27 mouse cellular contexts compared by ENCODE assay signal in the genomic region with DNA sequence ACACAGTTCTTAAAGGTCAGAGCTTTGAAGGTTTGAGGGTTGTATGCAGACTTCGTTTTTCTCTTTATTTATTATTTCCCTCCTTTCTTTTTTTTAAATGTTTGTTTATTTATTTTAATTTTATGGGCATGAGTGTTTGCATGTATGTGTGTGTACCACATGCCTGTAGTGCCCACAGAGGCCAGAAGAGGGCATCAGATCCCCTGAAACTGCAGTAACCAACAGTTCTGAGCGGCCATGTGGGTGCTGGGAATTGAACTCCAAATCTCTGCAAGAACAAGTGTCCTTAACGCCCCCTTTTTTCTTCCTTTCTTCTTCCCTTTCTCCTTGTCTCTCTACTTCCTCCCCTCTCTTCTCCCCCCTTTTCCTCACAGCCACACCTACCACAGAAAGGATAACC. TPM values are rescaled to one million over a fixed set of nuclear protein-coding genes. Genes with fewer than 3 reads are reported as not detected.
A peak's percentile ranks its signal among the peaks of the same experiment; 100 is the strongest.
DNase-seq lines count a peak whose midpoint lies in the region; ATAC-seq and TF ChIP-seq lines count a peak whose summit lies in the region.
"Had no signal": no experiment of that assay in that cellular context is flagged by ENCODE, and none has a peak within 500 bp of the region (broad histone marks: within the 10 kb centered on the region; RNA-seq: fewer than 3 reads in every experiment).

No protein-coding gene starts in this region.

- DNase-seq in kidney, adult 2 months, result no peak
- DNase-seq in kidney, adult 9 months, result no peak
- no peak for DNase-seq in lung, embryonic 14.5 days
- no peak for DNase-seq in lung, adult 18-20 months
- peak; percentile 53 for DNase-seq in ES-CJ7 (ENCODE audit: low read depth, low spot score)
- peak; percentile 31 for DNase-seq in induced T-regulatory cell, adult 2 months (ENCODE audit: low read depth)
- no peak for DNase-seq in natural killer cell, adult 2 months (ENCODE audit: low spot score in 2 of 2)
- DNase-seq: adrenal gland, postnatal 14 days; cerebellum, adult 8-10 months; cerebellum, postnatal 36 days; gastrocnemius, postnatal 10 days; heart, adult 11 months; heart, postnatal 10 days; kidney, adult 18-20 months; kidney, postnatal 4 days; right cerebral cortex, postnatal 4 days; thymus, adult 18-20 months; thymus, postnatal 36 days had no signal

- no peak overlapping the region for H3K4me3 ChIP-seq in kidney, adult 2 months (ENCODE audit: insufficient read depth, low read depth, low read length)
- no peak overlapping the region for H3K4me3 ChIP-seq in lung, embryonic 14.5 days (ENCODE audit: low read depth, low read length)
- H3K4me3 ChIP-seq: heart, embryonic 12.5 days; left cerebral cortex, adult 2 months; megakaryocyte, embryonic 14.5 days; midbrain, embryonic 13.5 days; neural tube, embryonic 13.5 days had no signal

- H3K27ac ChIP-seq in kidney, adult 2 months (ENCODE audit: insufficient read depth, low read depth, low read length), result no peak overlapping the region
- H3K27ac ChIP-seq in lung, embryonic 14.5 days (ENCODE audit: low read depth), result no peak overlapping the region
- H3K27ac ChIP-seq: hindbrain, postnatal 0 days; left cerebral cortex, adult 2 months; midbrain, embryonic 13.5 days; neural tube, embryonic 13.5 days had no signal

- no peak overlapping the region for H3K4me2 ChIP-seq in lung, embryonic 14.5 days
- H3K4me2 ChIP-seq: heart, embryonic 12.5 days; midbrain, embryonic 13.5 days; neural tube, embryonic 13.5 days had no signal

- peaks cover 20% of the 10 kb centered on the region for H3K4me1 ChIP-seq in kidney, adult 2 months (ENCODE audit: control insufficient read depth, insufficient read depth, low read length)
- no peaks in the 10 kb centered on the region for H3K4me1 ChIP-seq in lung, embryonic 14.5 days (ENCODE audit: insufficient read depth)

- H3K9ac ChIP-seq in lung, embryonic 14.5 days, result no peak overlapping the region
- H3K9ac ChIP-seq: heart, embryonic 12.5 days; midbrain, embryonic 13.5 days; neural tube, embryonic 13.5 days had no signal

- peak; percentile 17; the same call in 1 of the 2 replicates for TF ChIP-seq CTCF in kidney, adult 2 months (conservative IDR thresholded peaks at IDR 0.05; ENCODE audit: insufficient read depth, insufficient read length, low read depth, low read length)
- TF ChIP-seq CTCF in lung, embryonic 14.5 days (IDR thresholded peaks at IDR 0.05; ENCODE audit: low read depth), result peak; percentile 22; the same call in 1 of the 2 replicates

- no peak for ATAC-seq in lung, embryonic 14.5 days (ENCODE audit: insufficient read depth)
- ATAC-seq: forebrain, embryonic 14.5 days; hindbrain, postnatal 0 days; midbrain, embryonic 13.5 days had no signal

- H3K9me3 ChIP-seq in lung, embryonic 14.5 days (ENCODE audit: low read depth, low read length), result 0 out of 2 replicates have a peak, but pooled peaks cover 3% of the 10 kb centered on the region

- TF ChIP-seq POLR2A in kidney, adult 2 months (IDR thresholded peaks at IDR 0.05; ENCODE audit: low read depth, low read length), result no peak

- H3K27me3 ChIP-seq in kidney, adult 2 months (replicated peaks; ENCODE audit: control insufficient read depth, insufficient read depth, low read length), result no peaks in the 10 kb centered on the region
- H3K27me3 ChIP-seq in lung, embryonic 14.5 days (ENCODE audit: insufficient read depth, low read length), result no peaks in the 10 kb centered on the region
- H3K27me3 ChIP-seq: heart, embryonic 12.5 days; midbrain, embryonic 13.5 days; neural tube, embryonic 13.5 days had no signal

- 87% methylated on average over 3 of the region's 3 CpGs for WGBS in kidney, adult 2 months
- 80% methylated on average over 3 of the region's 3 CpGs for WGBS in lung, embryonic 14.5 days

- no peaks in the 10 kb centered on the region for H3K36me3 ChIP-seq in kidney, adult 2 months (ENCODE audit: control insufficient read depth, insufficient read depth, low read length)
- no peaks in the 10 kb centered on the region for H3K36me3 ChIP-seq in lung, embryonic 14.5 days (ENCODE audit: insufficient read depth)
- H3K36me3 ChIP-seq: heart, embryonic 12.5 days; midbrain, embryonic 13.5 days; neural tube, embryonic 13.5 days had no signal

RNA-seq across cellular contexts. Expression of gene Spo11, which starts 17.1 kb away (rescaled TPM):
- polyA plus RNA-seq in kidney, adult 2 months (2012; rRNA removed), result 0.14 and 0.17 TPM in 2 replicates
- 0.13 and 0.15 TPM in 2 replicates for polyA plus RNA-seq in lung, embryonic 14.5 days (2014; fragmentation: Nextera tagmentation; extraction: Ambion mirVana)
- polyA plus RNA-seq: C2C12; liver, embryonic 16.5 days had no signal

RNA-seq across cellular contexts. Expression of gene Bmp7, which starts 20.2 kb away (rescaled TPM):
- 47.6 and 51.2 TPM in 2 replicates for polyA plus RNA-seq in kidney, adult 2 months (2012; rRNA removed)
- polyA plus RNA-seq in lung, embryonic 14.5 days (2014; fragmentation: Nextera tagmentation; extraction: Ambion mirVana), result 9.6 and 10.7 TPM in 2 replicates

RNA-seq across cellular contexts. Expression of gene Rae1, which starts 39.6 kb away (rescaled TPM):
- polyA plus RNA-seq in kidney, adult 2 months (2012; rRNA removed), result 53.8 and 56.7 TPM in 2 replicates
- polyA plus RNA-seq in lung, embryonic 14.5 days (2014; fragmentation: Nextera tagmentation; extraction: Ambion mirVana), result 137 and 142 TPM in 2 replicates

RNA-seq across cellular contexts. Expression of gene Rbm38, which starts 59.9 kb away (rescaled TPM):
- 19.9 and 37.9 TPM in 2 replicates for polyA plus RNA-seq in kidney, adult 2 months (2012; rRNA removed)
- 45.6 and 45.8 TPM in 2 replicates for polyA plus RNA-seq in lung, embryonic 14.5 days (2014; fragmentation: Nextera tagmentation; extraction: Ambion mirVana)

Comparison
In these comparisons a context has a peak if more than half of its experiments do, and no peak if none do; other contexts are left out.
1. DNase-seq: peak in ES-CJ7 (single experiment) and induced T-regulatory cell, adult 2 months (single experiment); none in kidney, adult 2 months (single experiment), kidney, adult 9 months (single experiment), lung, embryonic 14.5 days (single experiment), lung, adult 18-20 months (0 of 2) and natural killer cell, adult 2 months (0 of 2).